Mouse (Mus musculus) G1E-ER4 (cell line): ENCODE data around the gene Vmn2r117. TPM values are rescaled to one million over a fixed set of nuclear protein-coding genes. Genes with fewer than 3 reads are reported as not detected.
"Not testable (repeated sequence)": the region's sequence is repeated elsewhere in the genome, so short reads cannot be mapped to it uniquely, and the experiment has no call there.

Experiments
- GATA1 ChIP-seq: IDR thresholded peaks from one replicate; pipeline ENCODE4 v1.8.0; 2012; ENCODE audit warnings: low read length, inconsistent platforms
- polyA plus RNA-seq: library from polyadenylated mRNA; stranded (reverse); fragments of >175 nt; gene quantifications from 2 replicates; pipeline ENCODE4 v1.2.3, GENCODE M21; 2012

Gene Vmn2r117
- polyA plus RNA-seq: not detected in 2 replicates

- not testable (repeated sequence) for TF ChIP-seq GATA1
Observed at GRCm38 (mm10) chr17:23479599-23479998, at the start of gene Vmn2r117. Vmn2r117 (minus strand) TSS chr17:23479699.

GRCm38 (mm10) chr17:23518701-23519423, 39.4 kb upstream of the Vmn2r117 start:
- no peak for TF ChIP-seq GATA1

- no peak for TF ChIP-seq GATA1
Observed at GRCm38 (mm10) chr17:23433150-23433679, 46.3 kb downstream of the Vmn2r117 start.

Other genes starting within 250 kb of the Vmn2r117 start
- gene Vmn2r114, start 167.2 kb downstream of the Vmn2r117 start, polyA plus RNA-seq: not detected in 2 replicates
- gene Vmn2r115, start 136.0 kb downstream of the Vmn2r117 start, polyA plus RNA-seq: not detected in 2 replicates
- gene Vmn2r116, start 95.1 kb downstream of the Vmn2r117 start, polyA plus RNA-seq: not detected in 2 replicates
- 10.3 and 12.1 TPM in 2 replicates for gene Zfp213, start 84.5 kb upstream of the Vmn2r117 start, polyA plus RNA-seq
- gene Zfp13, start 119.8 kb upstream of the Vmn2r117 start, polyA plus RNA-seq: 0.21 TPM in 2 replicates
- gene Zscan10, start 121.2 kb upstream of the Vmn2r117 start, polyA plus RNA-seq: not detected in 2 replicates
- not detected in 2 replicates for gene Mmp25, start 165.6 kb upstream of the Vmn2r117 start, polyA plus RNA-seq
- gene Bicdl2, start 180.8 kb upstream of the Vmn2r117 start, polyA plus RNA-seq: not detected in 2 replicates
- 258 and 328 TPM in 2 replicates for gene Hcfc1r1, start 193.9 kb upstream of the Vmn2r117 start, polyA plus RNA-seq
- gene Thoc6, start 194.2 kb upstream of the Vmn2r117 start, polyA plus RNA-seq: 96.9 and 107 TPM in 2 replicates
- gene Tnfrsf12a, start 197.8 kb upstream of the Vmn2r117 start, polyA plus RNA-seq: 5.5 and 6.2 TPM in 2 replicates
- gene Cldn6, start 199.6 kb upstream of the Vmn2r117 start, polyA plus RNA-seq: not detected in 2 replicates
- not detected in 2 replicates for gene Cldn9, start 204.3 kb upstream of the Vmn2r117 start, polyA plus RNA-seq
- gene 1520401A03Rik, start 243.1 kb upstream of the Vmn2r117 start, polyA plus RNA-seq: not detected in 2 replicates
- gene Pkmyt1, start 246.6 kb upstream of the Vmn2r117 start, polyA plus RNA-seq: 104 and 119 TPM in 2 replicates